Mouse (Mus musculus) bone marrow macrophage, adult 2 months (primary cell): Measurements from ENCODE around the gene Lrrc49.

Experiments
- CTCF ChIP-seq: IDR thresholded peaks from 2 replicates; pipeline ENCODE4 v1.5.1; 2012; ENCODE audit warnings: low read depth, mild to moderate bottlenecking, low read length, moderate library complexity
- POLR2A ChIP-seq: IDR thresholded peaks from 2 replicates; pipeline ENCODE4 v1.6.1; 2012; ENCODE audit warnings: mild to moderate bottlenecking, low read depth, low read length, borderline replicate concordance

GRCm38 (mm10) chr9:60664385-60664784 is 23.6 kb downstream of the Lrrc49 start:
- TF ChIP-seq CTCF: no peak
- TF ChIP-seq POLR2A: no peak
